Mouse (Mus musculus) CH12.LX (cell line): Measurements from ENCODE around the gene Rnaset2b. TPM values are rescaled to one million over a fixed set of nuclear protein-coding genes. Genes with fewer than 3 reads are reported as not detected.
"Not testable (repeated sequence)": the region's sequence is repeated elsewhere in the genome, so short reads cannot be mapped to it uniquely, and the experiment has no call there.

Experiments used
- DNase-seq: peaks from one replicate; pipeline ENCODE4 v3.0.0-alpha.2; 2013; ENCODE audit errors: extremely low read depth
- H3K27ac ChIP-seq: 2 replicates; pipeline ENCODE4 v1.5.1; 2012; ENCODE audit warnings: low read depth, mild to moderate bottlenecking, control low read depth, moderate library complexity; ENCODE audit not compliant: insufficient read depth
- H3K27me3 ChIP-seq: replicated peaks from 2 replicates; pipeline ENCODE3; 2012; ENCODE audit warnings: inconsistent platforms
- H3K36me3 ChIP-seq, 2 experiments: replicated peaks in 1 of 2; 2 replicates each; pipeline versions ENCODE3 to v1.6.1; 2012; ENCODE audit warnings: inconsistent platforms in 1 of 2, low read length in 1 of 2, mild to moderate bottlenecking in 1 of 2, mixed read lengths in 1 of 2, moderate library complexity in 1 of 2; ENCODE audit not compliant: control insufficient read depth in 1 of 2, insufficient read depth in 1 of 2
- H3K4me1 ChIP-seq, 2 experiments: 2 replicates each; pipeline ENCODE4 v1.6.1; 2012; ENCODE audit warnings: inconsistent platforms in 1 of 2, moderate library complexity in 1 of 2; ENCODE audit not compliant: insufficient read depth in 2 of 2, control insufficient read depth in 1 of 2
- H3K4me2 ChIP-seq: 2 replicates; pipeline ENCODE4 v1.6.1; 2012; ENCODE audit warnings: low read depth, mild to moderate bottlenecking, control low read depth; ENCODE audit not compliant: poor library complexity, insufficient read depth, severe bottlenecking
- H3K4me3 ChIP-seq, 3 experiments: fragments of 150-350 bp in 1 of 3; sonication (generic) in 1 of 3; replicated peaks in 1 of 3; 2 replicates each; pipeline versions ENCODE3 to v1.5.1; 2011 to 2012; ENCODE audit warnings: low read depth in 2 of 3, low read length in 2 of 3, mild to moderate bottlenecking in 2 of 3, moderate library complexity in 2 of 3, control low read depth in 1 of 3, improper control_type of control experiment in 1 of 3, inconsistent platforms in 1 of 3, mixed read lengths in 1 of 3; ENCODE audit not compliant: poor library complexity in 1 of 3
- H3K79me2 ChIP-seq: replicated peaks from 2 replicates; pipeline ENCODE4 v1.6.1; 2012; ENCODE audit warnings: mild to moderate bottlenecking, moderate library complexity; ENCODE audit not compliant: control insufficient read depth, poor library complexity, insufficient read depth, severe bottlenecking; ENCODE audit errors: extremely low read depth
- H3K9ac ChIP-seq: 2 replicates; pipeline ENCODE4 v1.6.1; 2012; ENCODE audit warnings: low read depth, mild to moderate bottlenecking, control low read depth, moderate library complexity; ENCODE audit not compliant: insufficient read depth
- H3K9me3 ChIP-seq: replicated peaks from 2 replicates; pipeline ENCODE3; 2012; ENCODE audit warnings: low read length, inconsistent platforms, mixed read lengths
- dilution Hi-C: fragments of 300-500 bp; cut with MboI; formaldehyde crosslinking; loops from 2 replicates; pipeline ENCODE4 v1.14.3; 2020; ENCODE audit warnings: low sequenced_read_pairs; ENCODE audit not compliant: extremely low pct_unique_long_range_greater_than_20kb, extremely low pct_ligation_motif_present
- in situ Hi-C: fragments of 300-500 bp; cut with MboI; formaldehyde crosslinking; loops from 3 replicates; pipeline ENCODE4 v1.14.3; 2019; ENCODE audit warnings: low sequenced_read_pairs, low pct_ligation_motif_present, low pct_unique_long_range_greater_than_20kb, mixed read lengths
- polyA plus RNA-seq: library from polyadenylated mRNA; unstranded; fragments of >175 nt; gene quantifications from 2 replicates; pipeline ENCODE4 v1.2.1, GENCODE M21; 2012; ENCODE audit warnings: low read depth; ENCODE audit not compliant: insufficient read length
- total RNA-seq, 2 experiments: library from RNA; depleted of rRNA; stranded (reverse); fragments of 300-350 nt in 1 of 2; fragments of >200 nt in 1 of 2; gene quantifications; 2 replicates each; pipeline ENCODE4 v1.2.3; 2012 to 2014

The Rnaset2b gene
- total and polyA plus RNA-seq, 3 experiments, result 124 to 234 (median 178) TPM

DNA sequence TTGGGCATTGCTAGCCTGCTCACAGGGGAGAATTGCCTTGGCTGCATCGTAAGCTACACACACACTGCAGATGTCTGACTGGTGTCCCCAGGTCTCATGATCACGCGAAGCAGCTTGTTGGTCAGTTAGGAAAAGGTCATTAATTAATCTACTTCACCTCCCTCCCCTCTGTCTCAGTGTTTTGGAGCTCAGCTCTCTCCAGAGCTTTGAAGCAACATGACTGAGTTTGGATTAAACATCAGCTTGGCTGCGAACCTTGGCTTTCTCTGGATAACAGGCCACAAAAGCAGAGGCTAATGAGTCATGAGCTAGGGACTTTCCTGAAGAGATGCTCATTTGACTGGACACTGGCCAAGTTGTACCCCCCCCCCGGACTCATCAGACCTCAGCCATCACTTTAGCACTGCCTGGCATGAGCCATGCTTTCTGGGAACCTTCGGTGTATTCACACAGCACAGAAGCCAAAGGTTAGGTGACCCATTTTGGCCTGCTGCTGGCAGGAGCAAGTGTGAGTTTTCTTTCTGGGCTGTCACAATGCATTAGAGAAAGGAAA, 60.3 kb downstream of the Rnaset2b start:
- dilution Hi-C loops, DNase-seq, H3K36me3 ChIP-seq, H3K4me1 ChIP-seq, H3K9ac ChIP-seq, H3K4me2 ChIP-seq, H3K79me2 ChIP-seq, H3K9me3 ChIP-seq, H3K27me3 ChIP-seq, H3K27ac ChIP-seq, in situ Hi-C loops, H3K4me3 ChIP-seq: not testable (repeated sequence)

DNA sequence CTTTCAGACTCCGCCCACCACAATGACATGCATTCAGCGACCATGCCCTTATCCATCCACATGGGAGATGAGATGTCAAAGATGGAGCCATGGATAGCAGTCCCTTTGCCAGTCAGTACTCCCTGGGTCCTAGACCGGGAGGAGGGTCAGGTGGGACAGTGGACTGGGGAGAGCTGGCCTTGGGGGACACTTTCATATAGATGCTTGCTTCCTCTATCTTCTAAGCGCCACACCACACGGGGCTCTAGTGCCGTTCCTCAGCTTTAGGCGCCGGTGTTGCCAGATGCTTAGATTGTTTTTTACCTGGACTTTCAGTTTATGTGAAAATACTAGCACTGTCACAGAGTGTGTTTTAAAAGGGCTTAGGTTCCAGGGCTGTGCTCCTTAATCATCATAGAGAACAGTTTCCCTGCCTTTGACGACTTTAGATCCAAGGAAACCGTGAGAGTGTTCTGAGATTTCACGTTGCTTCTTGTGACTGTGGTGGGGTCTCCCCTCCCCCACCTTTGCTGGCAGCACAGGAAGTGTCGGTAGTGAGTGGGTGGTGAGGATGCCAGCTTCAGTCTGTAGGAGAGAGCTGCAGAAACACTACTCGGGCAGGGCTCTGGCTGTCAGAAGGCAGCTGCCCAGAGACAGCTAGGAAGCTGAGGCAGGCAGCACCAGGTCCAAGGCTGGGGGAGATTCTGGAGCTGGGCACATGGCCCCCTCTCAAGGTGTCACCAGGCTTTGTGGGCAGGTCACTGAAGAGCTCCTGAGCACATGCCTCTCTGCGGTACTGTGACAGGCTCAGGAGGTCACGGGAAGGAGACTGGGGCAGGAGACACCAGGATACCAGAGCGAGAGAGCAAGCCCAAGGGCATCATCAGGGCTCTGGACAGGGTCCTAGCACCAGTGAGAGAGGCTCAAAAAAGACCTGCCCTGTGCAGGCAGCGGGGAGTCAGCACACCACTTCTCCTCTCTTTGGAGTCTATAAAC, 63.0 kb downstream of the Rnaset2b start:
- H3K36me3 ChIP-seq, H3K27me3 ChIP-seq, DNase-seq, H3K4me1 ChIP-seq, H3K4me3 ChIP-seq, H3K4me2 ChIP-seq, H3K9me3 ChIP-seq, H3K9ac ChIP-seq, H3K27ac ChIP-seq, in situ Hi-C loops, dilution Hi-C loops, H3K79me2 ChIP-seq: not testable (repeated sequence)

Other genes with a start within 250 kb of the Rnaset2b start
- 107 and 115 TPM in 2 replicates for gene Ezr, start 187.8 kb upstream of the Rnaset2b start, total RNA-seq (2012; rRNA removed)
- 123 and 139 TPM in 2 replicates for gene Ezr, start 187.8 kb upstream of the Rnaset2b start, total RNA-seq (2014; rRNA removed)
- gene Ezr, start 187.8 kb upstream of the Rnaset2b start, polyA plus RNA-seq, result 207 and 290 TPM in 2 replicates
- 8.6 and 12.2 TPM in 2 replicates for gene Rsph3b, start 22.0 kb upstream of the Rnaset2b start, total RNA-seq (2012; rRNA removed)
- gene Rsph3b, start 22.0 kb upstream of the Rnaset2b start, total RNA-seq (2014; rRNA removed), result 8.3 and 8.9 TPM in 2 replicates
- 19.5 and 19.7 TPM in 2 replicates for gene Rsph3b, start 22.0 kb upstream of the Rnaset2b start, polyA plus RNA-seq
- gene Tagap1, start 9.5 kb upstream of the Rnaset2b start, total RNA-seq (2012; rRNA removed), result 15.0 and 16.8 TPM in 2 replicates
- gene Tagap1, start 9.5 kb upstream of the Rnaset2b start, total RNA-seq (2014; rRNA removed), result 20.3 and 22.4 TPM in 2 replicates
- 17.4 and 21.1 TPM in 2 replicates for gene Tagap1, start 9.5 kb upstream of the Rnaset2b start, polyA plus RNA-seq
- gene Gm49721, start 8.3 kb downstream of the Rnaset2b start, total RNA-seq (2012; rRNA removed), result 0.13 TPM in 1 of 2 replicates, not detected in the other
- not detected in 2 replicates for gene Gm49721, start 8.3 kb downstream of the Rnaset2b start, total RNA-seq (2014; rRNA removed)
- not detected in 2 replicates for gene Gm49721, start 8.3 kb downstream of the Rnaset2b start, polyA plus RNA-seq
- gene Gm1604a, start 54.9 kb downstream of the Rnaset2b start, total RNA-seq (2012; rRNA removed), result not detected in 2 replicates
- not detected in 2 replicates for gene Gm1604a, start 54.9 kb downstream of the Rnaset2b start, total RNA-seq (2014; rRNA removed)
- gene Gm1604a, start 54.9 kb downstream of the Rnaset2b start, polyA plus RNA-seq, result not detected in 2 replicates
- gene Rps6ka2, start 199.5 kb downstream of the Rnaset2b start, total RNA-seq (2012; rRNA removed), result 0.64 and 0.97 TPM in 2 replicates
- gene Rps6ka2, start 199.5 kb downstream of the Rnaset2b start, total RNA-seq (2014; rRNA removed), result 0.91 and 1.4 TPM in 2 replicates
- 1.4 and 1.5 TPM in 2 replicates for gene Rps6ka2, start 199.5 kb downstream of the Rnaset2b start, polyA plus RNA-seq